Mouse (Mus musculus): Measurements from ENCODE around the gene Cer1. TPM values are rescaled to one million over a fixed set of nuclear protein-coding genes. Genes with fewer than 3 reads are reported as not detected.

The Cer1 gene
- not detected in 2 replicates for polyA plus RNA-seq (2015; fragmentation: Nextera tagmentation; extraction: Ambion mirVana)

DNA sequence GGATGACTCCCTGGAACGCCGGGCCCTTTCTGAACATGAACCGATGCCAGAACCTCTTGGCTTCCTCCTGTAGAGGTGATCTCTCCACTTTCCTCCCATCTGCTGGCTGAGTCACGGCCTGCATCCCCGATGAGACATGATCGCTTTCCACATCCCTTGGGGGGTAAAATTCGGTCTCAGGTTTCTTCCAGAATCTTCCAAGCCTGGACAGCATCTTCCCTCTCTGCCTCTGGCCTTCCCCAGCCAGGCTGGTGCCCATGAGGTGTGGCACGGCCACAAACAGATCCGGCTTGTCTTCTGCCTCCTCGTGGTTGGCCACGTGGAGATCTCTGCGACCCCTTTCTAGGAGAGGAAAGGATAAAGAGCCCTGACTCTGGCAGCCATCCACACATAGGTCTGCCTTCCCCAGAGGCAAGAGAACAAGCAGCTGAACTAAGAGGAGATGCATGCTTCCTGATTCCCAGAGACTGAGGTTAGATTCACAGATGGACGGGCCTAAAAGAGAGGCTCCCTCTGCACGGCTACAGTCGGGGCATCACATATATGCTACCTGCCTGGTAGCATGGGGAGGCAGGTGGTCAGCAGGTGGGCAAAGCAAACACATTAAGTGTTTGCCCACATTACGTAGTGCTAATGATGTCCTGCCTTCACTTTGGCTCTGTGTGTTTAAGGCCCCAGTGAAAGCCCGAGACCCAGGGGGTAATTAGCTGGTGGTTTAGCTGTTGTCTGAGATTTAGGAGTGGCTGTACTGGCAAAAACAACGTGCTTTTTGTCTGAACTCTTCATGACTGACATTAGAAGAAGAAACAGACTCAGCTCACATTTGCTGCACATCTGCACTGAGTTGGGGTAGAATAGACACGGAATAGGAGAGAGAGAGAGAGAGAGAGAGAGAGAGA is at the start of gene Cer1:
TSS of gene Cer1 (minus strand) at position 513 of the 899 bp plus-strand sequence.
- H3K4me2 ChIP-seq (ENCODE audit: low read length): no peak within 1 kb of the TSS
- no peak for TF ChIP-seq CTCF (IDR thresholded peaks at IDR 0.05; ENCODE audit: low read depth)
- no peak within 1 kb of the TSS for H3K4me3 ChIP-seq (replicated peaks; ENCODE audit: low read depth, low read length)
- H3K4me1 ChIP-seq (replicated peaks; ENCODE audit: insufficient read depth, low read length): no peaks in the 10 kb centered on the region
- no peak within 1 kb of the TSS for H3K9ac ChIP-seq (ENCODE audit: low read depth, low read length)
- WGBS: 72% methylated on average over 19 of the region's 19 CpGs
- DNase-seq (ENCODE audit: low spot score) (no peak), ATAC-seq (replicated peaks; ENCODE audit: low FRiP score, low read depth) (no peak)
- no peak within 1 kb of the TSS for H3K27ac ChIP-seq
- H3K9me3 ChIP-seq (replicated peaks; ENCODE audit: low read length): no peaks in the 10 kb centered on the region
- H3K36me3 ChIP-seq (ENCODE audit: insufficient read depth, low read length): no peaks in the 10 kb centered on the region
- no peaks in the 10 kb centered on the region for H3K27me3 ChIP-seq (ENCODE audit: insufficient read depth, low read length)

DNA sequence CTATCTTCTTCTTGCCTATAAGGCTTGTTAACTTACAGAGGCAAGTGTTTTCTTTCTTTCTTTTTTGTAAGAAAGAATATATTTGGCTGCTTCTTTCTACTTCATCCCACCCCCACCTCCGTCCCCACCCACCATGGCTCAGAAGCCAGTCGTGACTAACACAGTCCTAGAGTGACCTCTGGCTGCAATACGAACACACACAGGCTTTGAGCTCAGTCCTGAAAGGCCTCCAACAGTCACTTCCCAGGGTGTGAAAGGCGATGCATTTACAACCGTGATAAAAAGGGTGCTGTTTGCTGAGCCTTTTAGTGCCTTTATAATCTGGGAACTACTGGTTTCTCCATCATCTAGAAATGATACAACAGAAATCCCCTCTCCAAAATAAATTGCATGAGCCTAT is 49.4 kb upstream of the Cer1 start:
- 24% methylated on average over 5 of the region's 5 CpGs for WGBS
- 0 out of 2 replicates have a peak, but pooled peaks have one; percentile 59 for ATAC-seq (replicated peaks; ENCODE audit: low FRiP score, low read depth)

GRCm38 (mm10) chr4:82933698-82934210 is 48.8 kb upstream of the Cer1 start:
- peak; percentile 78 for DNase-seq (ENCODE audit: low spot score)
- H3K27me3 ChIP-seq (ENCODE audit: insufficient read depth, low read length): no peaks in the 10 kb centered on the region
- no peaks in the 10 kb centered on the region for H3K4me1 ChIP-seq (replicated peaks; ENCODE audit: insufficient read depth, low read length)
- WGBS: 15% methylated on average over 14 of the region's 14 CpGs
- TF ChIP-seq CTCF (IDR thresholded peaks at IDR 0.05; ENCODE audit: low read depth): peak; percentile 91
- no peak; the same call in 1 of the 2 replicates for ATAC-seq (replicated peaks; ENCODE audit: low FRiP score, low read depth)
- no peak overlapping the region for H3K27ac ChIP-seq
- H3K4me3 ChIP-seq (replicated peaks; ENCODE audit: low read depth, low read length): 0 out of 2 replicates have a peak overlapping the region, but pooled peaks have one; percentile 7
- H3K36me3 ChIP-seq (ENCODE audit: insufficient read depth, low read length): no peaks in the 10 kb centered on the region
- no peaks in the 10 kb centered on the region for H3K9me3 ChIP-seq (replicated peaks; ENCODE audit: low read length)
- H3K4me2 ChIP-seq (ENCODE audit: low read length): peak overlapping the region; percentile 43
- H3K9ac ChIP-seq (ENCODE audit: low read depth, low read length): no peak overlapping the region

More for the DNA sequence above, 49.4 kb upstream of the Cer1 start:
- no peak overlapping the region for H3K4me3 ChIP-seq (replicated peaks; ENCODE audit: low read depth, low read length)
- no peaks in the 10 kb centered on the region for H3K4me1 ChIP-seq (replicated peaks; ENCODE audit: insufficient read depth, low read length)
- no peaks in the 10 kb centered on the region for H3K36me3 ChIP-seq (ENCODE audit: insufficient read depth, low read length)
- TF ChIP-seq CTCF (IDR thresholded peaks at IDR 0.05; ENCODE audit: low read depth): peak; percentile 64; the same call in 1 of the 2 replicates
- no peak overlapping the region for H3K27ac ChIP-seq
- H3K4me2 ChIP-seq (ENCODE audit: low read length): peak overlapping the region; percentile 43; the same call in 1 of the 2 replicates
- DNase-seq (ENCODE audit: low spot score): peak; percentile 68
- no peak overlapping the region for H3K9ac ChIP-seq (ENCODE audit: low read depth, low read length)
- no peaks in the 10 kb centered on the region for H3K27me3 ChIP-seq (ENCODE audit: insufficient read depth, low read length)
- H3K9me3 ChIP-seq (replicated peaks; ENCODE audit: low read length): no peaks in the 10 kb centered on the region

- TF ChIP-seq CTCF (IDR thresholded peaks at IDR 0.05; ENCODE audit: low read depth): no peak
- H3K9ac ChIP-seq (ENCODE audit: low read depth, low read length): no peak overlapping the region
- 82% methylated on average over 5 of the region's 5 CpGs for WGBS
- H3K4me2 ChIP-seq (ENCODE audit: low read length): no peak overlapping the region
- no peaks in the 10 kb centered on the region for H3K4me1 ChIP-seq (replicated peaks; ENCODE audit: insufficient read depth, low read length)
- H3K9me3 ChIP-seq (replicated peaks; ENCODE audit: low read length): no peaks in the 10 kb centered on the region
- H3K36me3 ChIP-seq (ENCODE audit: insufficient read depth, low read length): no peaks in the 10 kb centered on the region
- DNase-seq (ENCODE audit: low spot score) (no peak), ATAC-seq (replicated peaks; ENCODE audit: low FRiP score, low read depth) (no peak)
- H3K4me3 ChIP-seq (replicated peaks; ENCODE audit: low read depth, low read length): no peak overlapping the region
- H3K27me3 ChIP-seq (ENCODE audit: insufficient read depth, low read length): no peaks in the 10 kb centered on the region
- H3K27ac ChIP-seq: no peak overlapping the region
Measured at GRCm38 (mm10) chr4:82930079-82930478, 45.1 kb upstream of the Cer1 start.

- WGBS: 86% methylated on average over 4 of the region's 4 CpGs
- no peak overlapping the region for H3K4me2 ChIP-seq (ENCODE audit: low read length)
- DNase-seq (ENCODE audit: low spot score): no peak
- H3K4me1 ChIP-seq (replicated peaks; ENCODE audit: insufficient read depth, low read length): no peaks in the 10 kb centered on the region
- no peaks in the 10 kb centered on the region for H3K9me3 ChIP-seq (replicated peaks; ENCODE audit: low read length)
- H3K36me3 ChIP-seq (ENCODE audit: insufficient read depth, low read length): no peaks in the 10 kb centered on the region
- ATAC-seq (replicated peaks; ENCODE audit: low FRiP score, low read depth): no peak
- no peak overlapping the region for H3K9ac ChIP-seq (ENCODE audit: low read depth, low read length)
- no peak overlapping the region for H3K4me3 ChIP-seq (replicated peaks; ENCODE audit: low read depth, low read length)
- H3K27ac ChIP-seq: no peak overlapping the region
- H3K27me3 ChIP-seq (ENCODE audit: insufficient read depth, low read length): no peaks in the 10 kb centered on the region
- no peak for TF ChIP-seq CTCF (IDR thresholded peaks at IDR 0.05; ENCODE audit: low read depth)
Measured at GRCm38 (mm10) chr4:82921962-82922361, 37.0 kb upstream of the Cer1 start.

GRCm38 (mm10) chr4:82918625-82919024 is 33.7 kb upstream of the Cer1 start:
- H3K4me1 ChIP-seq (replicated peaks; ENCODE audit: insufficient read depth, low read length): no peaks in the 10 kb centered on the region
- no peak for DNase-seq (ENCODE audit: low spot score)
- H3K27me3 ChIP-seq (ENCODE audit: insufficient read depth, low read length): no peaks in the 10 kb centered on the region
- no peaks in the 10 kb centered on the region for H3K9me3 ChIP-seq (replicated peaks; ENCODE audit: low read length)
- H3K4me3 ChIP-seq (replicated peaks; ENCODE audit: low read depth, low read length): no peak overlapping the region
- WGBS: 70% methylated on average over 2 of the region's 2 CpGs
- H3K27ac ChIP-seq: no peak overlapping the region
- H3K9ac ChIP-seq (ENCODE audit: low read depth, low read length): no peak overlapping the region
- H3K36me3 ChIP-seq (ENCODE audit: insufficient read depth, low read length): no peaks in the 10 kb centered on the region
- TF ChIP-seq CTCF (IDR thresholded peaks at IDR 0.05; ENCODE audit: low read depth): no peak
- H3K4me2 ChIP-seq (ENCODE audit: low read length): no peak overlapping the region
- no peak for ATAC-seq (replicated peaks; ENCODE audit: low FRiP score, low read depth)

Data from kidney, postnatal 0 days (tissue).